Mouse (Mus musculus) embryonic stem cell, embryonic (primary cell): ENCODE results near the gene Cass4.

Source experiments
- CTCF ChIA-PET, 4 experiments: fragments of 300-600 bp in 2 of 4; fragments of 350-600 bp in 2 of 4; sonication (Branson Sonifier 250); formaldehyde crosslinking; loops; one replicate each; lab custom pipeline; 2022; ENCODE audit warnings: inconsistent platforms in 2 of 4; lab: Charles Lee
- POLR2A ChIA-PET, 4 experiments: fragments of 300-600 bp in 2 of 4; fragments of 350-600 bp in 2 of 4; sonication (Branson Sonifier 250); formaldehyde crosslinking; loops; one replicate each; lab custom pipeline; 2022; ENCODE audit warnings: antibody characterized with exemption in 4 of 4, inconsistent platforms in 1 of 4; lab: Charles Lee

Gene Cass4

GRCm38 (mm10) chr2:172477860-172478259 lies 84.3 kb downstream of the Cass4 start:
- CTCF ChIA-PET = interaction anchor here (0.5 to 2.9 kb wide), 76 partner anchors 9 to 519 kb away, joined by 3 to 22 read pairs (median 4); partner anchors contain the start of genes Tfap2c (in 2 of the 4), Fam210b (in 1 of the 4), Mc3r (in 1 of the 4) and Rtf2 (in 1 of the 4)
- POLR2A ChIA-PET = interaction anchor here in 3 of 4 experiments (0.9 to 1.6 kb wide), 14 partner anchors 15 to 393 kb away, joined by 3 to 7 read pairs (median 3); no protein-coding TSS in a partner anchor

GRCm38 (mm10) chr2:172480296-172480695 lies 86.7 kb downstream of the Cass4 start:
- POLR2A ChIA-PET = interaction anchor here in 3 of 4 experiments (0.5 to 1.4 kb wide), 7 partner anchors 9 to 494 kb away, joined by 3 to 7 read pairs (median 3); no protein-coding TSS in a partner anchor
- CTCF ChIA-PET = interaction anchor here in 3 of 4 experiments (0.7 to 1.5 kb wide), 4 partner anchors 22 to 293 kb away, joined by 3 to 5 read pairs (median 4); partner anchors contain the start of gene Tfap2c (in 1 of the 3)

- CTCF ChIA-PET = interaction anchor here in 3 of 4 experiments (0.6 to 1.3 kb wide), 8 partner anchors 9 to 1407 kb away, joined by 3 to 8 read pairs (median 3); no protein-coding TSS in a partner anchor
These were observed 88.2 kb downstream of the Cass4 start for GRCm38 (mm10) chr2:172481654-172482385.

More at GRCm38 (mm10) chr2:172481654-172482385, 88.2 kb downstream of the Cass4 start:
- POLR2A ChIA-PET = interaction anchor here in 3 of 4 experiments (0.6 to 1.4 kb wide), 12 partner anchors 9 to 492 kb away, joined by 3 to 5 read pairs (median 3); partner anchors contain the start of gene Fam209 (in 1 of the 3)
